Mouse (Mus musculus): ENCODE data around the gene Wdr74. TPM values are rescaled to one million over a fixed set of nuclear protein-coding genes. Genes with fewer than 3 reads are reported as not detected.

Wdr74 gene
- 10 to 100 TPM; 19.1 to 20.1 TPM for total RNA-seq (2021)
- long read RNA-seq, experiment 1, transcript Wdr74-201 (11 exons, 1,204 nt), result major isoform, 19 of 20 reads
- long read RNA-seq, experiment 1, partial matches to known transcripts, result 0 of 20 reads
- long read RNA-seq, experiment 1, other reads (novel, unspliced or antisense), result 1 of 20 reads
- long read RNA-seq, experiment 2, transcript Wdr74-201 (11 exons, 1,204 nt), result major isoform, 7 of 11 reads
- long read RNA-seq, experiment 2, partial matches to known transcripts, result 1 of 11 reads
- long read RNA-seq, experiment 2, other reads (novel, unspliced or antisense), result 2 of 11 reads

- peak; percentile 92 to 97 for DNase-seq
- intact Hi-C loops (cut with DNase I), result no loop called here
Measured at GRCm38 (mm10) chr19:8735389-8736159, at the start of gene Wdr74. TSS of gene Wdr74 (plus strand) at chr19:8735827.

GRCm38 (mm10) chr19:8691871-8692539 lies 43.6 kb upstream of the Wdr74 start:
- intact Hi-C loops (cut with DNase I), result no loop called here
- DNase-seq, result no peak

- no peak for DNase-seq
- intact Hi-C loops (cut with DNase I), result no loop called here
Measured at GRCm38 (mm10) chr19:8692740-8693139, 42.9 kb upstream of the Wdr74 start.

GRCm38 (mm10) chr19:8695330-8695729 lies 40.3 kb upstream of the Wdr74 start:
- DNase-seq, result peak; percentile 39 to 40
- intact Hi-C loops (cut with DNase I), result no loop called here

GRCm38 (mm10) chr19:8699652-8700051 lies 36.0 kb upstream of the Wdr74 start:
- no peak for DNase-seq
- intact Hi-C loops (cut with DNase I), result no loop called here

- intact Hi-C loops (cut with DNase I), result no loop called here
Measured at GRCm38 (mm10) chr19:8702458-8702857, 33.2 kb upstream of the Wdr74 start.

GRCm38 (mm10) chr19:8703571-8703970 lies 32.1 kb upstream of the Wdr74 start:
- intact Hi-C loops (cut with DNase I), result no loop called here
- DNase-seq, result no peak

More at GRCm38 (mm10) chr19:8702458-8702857, 33.2 kb upstream of the Wdr74 start:
- DNase-seq, result peak; percentile 28 to 31

- DNase-seq, result no peak
- intact Hi-C loops (cut with DNase I), result no loop called here
Measured at GRCm38 (mm10) chr19:8705026-8705708, 30.5 kb upstream of the Wdr74 start.

- no peak for DNase-seq
- intact Hi-C loops (cut with DNase I), result no loop called here
Measured at GRCm38 (mm10) chr19:8706132-8706667, 29.4 kb upstream of the Wdr74 start.

- no peak for DNase-seq
- intact Hi-C loops (cut with DNase I), result no loop called here
Measured at GRCm38 (mm10) chr19:8706930-8707329, 28.7 kb upstream of the Wdr74 start.

GRCm38 (mm10) chr19:8708954-8709353 lies 26.7 kb upstream of the Wdr74 start:
- intact Hi-C loops (cut with DNase I), result no loop called here

GRCm38 (mm10) chr19:8710057-8710456 lies 25.6 kb upstream of the Wdr74 start:
- peak in 1 of 2 experiments; percentile 25 for DNase-seq
- intact Hi-C loops (cut with DNase I), result no loop called here

More at GRCm38 (mm10) chr19:8708954-8709353, 26.7 kb upstream of the Wdr74 start:
- DNase-seq, result no peak

GRCm38 (mm10) chr19:8711506-8711905 lies 24.1 kb upstream of the Wdr74 start:
- no peak for DNase-seq
- intact Hi-C loops (cut with DNase I), result no loop called here

GRCm38 (mm10) chr19:8711949-8712869 lies 23.4 kb upstream of the Wdr74 start:
- no peak for DNase-seq
- intact Hi-C loops (cut with DNase I), result no loop called here

- intact Hi-C loops (cut with DNase I), result no loop called here
- peak; percentile 64 to 73 for DNase-seq
Measured at GRCm38 (mm10) chr19:8712870-8713305, 22.7 kb upstream of the Wdr74 start.

- peak; percentile 94 for DNase-seq
- intact Hi-C loops (cut with DNase I), result no loop called here
Measured at GRCm38 (mm10) chr19:8713306-8713996, 22.2 kb upstream of the Wdr74 start.

- intact Hi-C loops (cut with DNase I), result no loop called here
Measured at GRCm38 (mm10) chr19:8713997-8714652, 21.5 kb upstream of the Wdr74 start.

More at GRCm38 (mm10) chr19:8713997-8714652, 21.5 kb upstream of the Wdr74 start:
- DNase-seq, result no peak
